Mouse (Mus musculus): Measurements from ENCODE around the gene Peli2.
"Not testable (repeated sequence)": the region's sequence is repeated elsewhere in the genome, so short reads cannot be mapped to it uniquely, and the experiment has no call there.

Peli2 gene

GRCm38 (mm10) chr14:48120752-48121528 lies at the start of gene Peli2:
Gene Peli2 (plus strand): TSS chr14:48120823.
- DNase-seq = peak; percentile 22 to 38

DNA sequence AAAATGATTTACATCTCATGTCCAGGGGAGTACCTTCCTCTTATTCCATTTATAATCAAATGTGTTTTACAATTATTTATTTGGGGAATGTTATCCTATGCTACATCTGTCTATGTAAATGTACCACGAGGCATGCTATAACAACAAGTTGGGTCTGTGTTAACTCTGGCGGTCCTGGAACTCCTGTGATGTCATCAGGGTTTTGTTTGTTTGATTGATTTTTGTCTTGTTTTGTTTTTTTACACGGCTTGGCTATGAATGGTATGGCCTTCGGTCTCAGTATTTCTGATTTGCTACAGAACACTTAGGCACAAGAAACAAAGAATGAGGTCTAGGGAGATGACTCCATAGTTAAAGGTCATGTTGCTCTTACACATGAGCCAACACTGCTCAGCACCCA lies 48.5 kb upstream of the Peli2 start:
- DNase-seq = no peak

DNA sequence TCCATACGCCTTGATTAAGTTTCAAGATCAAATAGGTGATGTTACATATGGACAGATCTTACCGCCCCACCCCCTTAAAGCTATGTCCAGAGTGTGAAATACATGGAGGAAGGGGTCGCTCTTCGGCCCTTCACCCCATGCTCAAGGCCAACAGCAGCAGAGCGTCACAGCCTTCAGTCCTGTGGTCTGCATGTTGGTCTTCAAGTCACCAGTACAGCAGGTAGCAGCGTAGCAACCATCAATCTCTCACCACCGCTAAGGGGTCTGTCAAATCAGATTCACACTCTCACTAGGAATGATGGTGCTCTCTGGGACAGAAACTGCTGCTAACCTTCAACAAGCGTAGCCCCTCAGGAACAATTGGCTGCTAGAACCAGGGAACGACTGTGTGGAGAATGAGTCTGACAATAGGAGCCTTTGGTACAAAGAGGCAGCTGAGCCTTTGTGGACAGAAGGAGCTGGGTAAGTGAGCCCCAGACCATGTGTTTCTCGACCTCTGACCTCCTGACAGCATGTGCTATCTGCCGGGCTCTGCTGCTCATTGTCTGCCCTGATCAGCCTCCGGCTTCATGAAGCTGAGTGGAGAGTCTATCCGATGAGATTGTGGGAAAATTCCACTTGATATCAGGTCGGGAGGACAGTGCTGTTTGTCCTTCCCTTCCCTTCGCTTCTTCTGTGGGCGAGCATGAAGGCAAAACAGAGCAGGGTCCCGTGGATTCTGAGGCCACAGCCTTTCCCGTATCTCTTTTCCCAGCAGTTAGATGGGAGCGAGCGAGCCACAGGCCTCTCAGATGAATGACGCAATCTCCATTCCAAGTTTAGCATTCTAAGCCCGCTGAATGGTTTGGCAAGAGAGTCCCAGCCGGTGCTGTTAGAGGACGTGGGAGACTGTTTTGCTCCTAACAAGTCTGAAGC lies 47.1 kb upstream of the Peli2 start:
- no peak for DNase-seq

DNA sequence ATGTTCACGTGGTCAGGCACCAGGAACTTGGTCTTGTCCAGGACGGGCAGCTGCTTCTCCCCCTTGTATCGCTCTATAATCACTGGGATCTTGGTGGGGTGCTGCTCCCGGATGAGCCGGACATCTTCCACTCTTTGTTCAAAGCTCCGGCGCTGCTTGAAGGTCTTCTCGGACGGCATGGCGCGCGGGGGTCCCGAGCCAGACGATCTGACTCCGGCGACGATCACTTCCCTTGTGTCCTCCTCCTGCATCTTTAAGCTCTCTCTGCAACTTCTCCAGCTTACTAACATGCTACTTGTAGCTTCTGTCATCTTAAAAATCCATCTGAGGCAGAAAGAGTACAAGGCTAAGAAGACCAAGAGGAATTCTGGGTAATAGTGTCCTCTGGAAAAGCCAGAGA lies 41.0 kb upstream of the Peli2 start:
- not testable (repeated sequence) for DNase-seq

GRCm38 (mm10) chr14:48083836-48084812 lies 36.5 kb upstream of the Peli2 start:
- no peak for DNase-seq

DNA sequence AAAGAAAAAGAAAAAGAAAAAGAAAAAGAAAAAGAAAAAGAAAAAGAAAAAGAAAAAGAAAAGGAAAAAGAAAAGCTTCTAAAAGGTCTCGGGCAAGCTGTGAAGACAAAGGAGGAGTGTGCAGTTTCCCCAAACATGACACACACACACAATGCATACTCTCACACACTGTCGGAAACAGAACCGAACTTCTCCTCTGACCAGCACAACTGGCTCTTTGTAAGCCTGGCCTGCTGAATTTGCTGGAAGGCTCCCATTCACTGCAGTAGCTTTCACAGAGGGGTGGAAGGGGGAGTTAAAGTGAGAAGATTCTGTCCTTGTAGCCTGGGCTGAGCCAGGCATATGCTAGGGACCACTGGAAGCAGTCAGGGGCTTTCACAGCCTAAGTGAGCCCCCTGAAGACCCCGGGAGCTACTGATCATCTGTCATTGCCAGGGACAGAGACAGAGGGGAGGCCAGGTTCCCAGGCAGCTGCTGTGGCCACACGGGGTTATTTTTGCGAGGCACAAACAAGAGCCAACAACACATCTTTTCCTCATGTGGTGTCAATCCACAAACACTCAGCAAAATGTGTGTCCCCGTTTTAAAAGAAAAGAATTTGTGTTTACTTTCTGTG lies 33.8 kb upstream of the Peli2 start:
- DNase-seq = no peak

DNA sequence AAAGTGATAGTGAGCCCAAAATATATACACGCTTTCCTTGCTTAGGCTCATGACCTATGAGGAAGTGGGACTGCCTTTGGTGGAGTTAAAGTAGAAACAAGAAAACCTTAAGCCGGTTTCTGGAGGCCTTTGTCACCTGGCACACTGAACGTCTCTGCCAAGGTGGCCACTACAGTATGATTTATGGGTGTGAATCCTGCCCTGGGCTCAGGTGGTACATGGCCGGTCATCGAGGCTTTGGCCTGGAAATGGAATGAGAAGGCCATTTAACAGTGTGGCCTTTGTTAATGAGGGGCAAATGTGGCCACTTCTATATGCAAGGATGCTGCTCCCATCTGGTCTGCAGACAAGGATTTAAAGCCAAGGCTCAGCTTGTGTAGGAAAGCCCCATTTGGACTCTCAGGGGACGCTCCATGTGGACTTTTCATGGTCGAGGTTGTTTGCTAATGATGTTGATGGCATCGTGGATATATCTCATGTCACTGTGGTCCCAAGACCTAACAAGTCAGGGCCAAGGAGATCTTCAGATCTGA lies 33.3 kb upstream of the Peli2 start:
- DNase-seq = no peak

- no peak for DNase-seq
Observed at GRCm38 (mm10) chr14:48090465-48090864, 30.2 kb upstream of the Peli2 start.

GRCm38 (mm10) chr14:48091160-48091559 lies 29.5 kb upstream of the Peli2 start:
- DNase-seq = no peak

- DNase-seq = no peak
Observed at GRCm38 (mm10) chr14:48098253-48098652, 22.4 kb upstream of the Peli2 start.

GRCm38 (mm10) chr14:48099354-48099753 lies 21.3 kb upstream of the Peli2 start:
- no peak for DNase-seq

DNA sequence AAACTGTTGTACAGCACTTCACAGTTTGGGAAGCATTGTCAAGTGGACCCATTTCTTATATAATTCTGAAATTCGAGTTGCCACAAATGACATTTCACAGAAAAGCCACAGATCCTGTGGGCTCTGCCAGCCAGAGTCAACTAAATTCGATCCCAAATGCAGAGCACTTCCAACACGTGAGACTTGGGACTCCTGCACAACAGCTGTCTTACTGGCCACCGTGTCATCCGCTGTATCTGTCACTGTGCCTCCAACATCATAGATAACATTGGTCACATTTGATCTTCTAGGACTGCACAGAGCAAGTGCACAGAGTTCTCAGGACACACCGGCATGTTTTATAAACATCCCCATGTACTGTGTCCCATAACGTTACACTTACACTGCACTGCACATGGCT lies 14.2 kb upstream of the Peli2 start:
- no peak for DNase-seq

GRCm38 (mm10) chr14:48117986-48118385 lies 2.6 kb upstream of the Peli2 start:
- DNase-seq = no peak

DNA sequence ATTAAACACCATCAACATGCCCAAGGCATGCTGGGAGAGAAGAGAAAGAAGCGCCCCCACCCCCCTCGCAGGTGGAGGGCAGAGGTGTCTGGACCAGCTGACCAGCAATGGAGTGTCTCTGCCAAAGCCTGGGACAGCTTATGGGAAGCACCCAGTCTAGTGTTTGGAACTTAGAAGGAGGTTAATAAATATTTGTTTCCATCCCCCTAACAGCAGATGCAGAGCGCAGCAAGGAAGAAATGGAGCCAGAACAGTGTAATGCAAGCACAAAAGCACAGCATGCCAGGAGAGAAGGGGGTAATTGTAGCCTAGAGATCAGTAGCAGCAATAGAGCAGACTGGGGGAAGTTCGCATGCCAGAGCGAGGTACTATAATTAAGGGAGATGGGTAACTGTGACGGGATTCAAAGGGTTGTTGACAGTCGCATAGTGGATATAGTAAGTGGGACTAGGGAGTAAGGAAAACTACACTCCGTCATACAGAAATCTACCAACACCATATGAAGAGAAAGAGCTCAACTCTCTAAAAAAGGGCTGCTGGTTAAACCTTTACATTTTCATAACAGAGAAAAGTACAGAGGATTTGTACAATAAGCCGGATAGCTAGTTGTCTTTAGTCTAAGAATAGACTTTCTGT lies 1.5 kb upstream of the Peli2 start:
- no peak for DNase-seq

GRCm38 (mm10) chr14:48119648-48120270 lies 864 bp upstream of the Peli2 start:
- no peak for DNase-seq

- DNase-seq = peak in 1 of 2 experiments; percentile 13
Observed at GRCm38 (mm10) chr14:48120443-48120751, 226 bp upstream of the Peli2 start.

GRCm38 (mm10) chr14:48121529-48122517 lies 1.2 kb downstream of the Peli2 start:
- no peak for DNase-seq

GRCm38 (mm10) chr14:48124011-48124410 lies 3.4 kb downstream of the Peli2 start:
- no peak for DNase-seq

DNA sequence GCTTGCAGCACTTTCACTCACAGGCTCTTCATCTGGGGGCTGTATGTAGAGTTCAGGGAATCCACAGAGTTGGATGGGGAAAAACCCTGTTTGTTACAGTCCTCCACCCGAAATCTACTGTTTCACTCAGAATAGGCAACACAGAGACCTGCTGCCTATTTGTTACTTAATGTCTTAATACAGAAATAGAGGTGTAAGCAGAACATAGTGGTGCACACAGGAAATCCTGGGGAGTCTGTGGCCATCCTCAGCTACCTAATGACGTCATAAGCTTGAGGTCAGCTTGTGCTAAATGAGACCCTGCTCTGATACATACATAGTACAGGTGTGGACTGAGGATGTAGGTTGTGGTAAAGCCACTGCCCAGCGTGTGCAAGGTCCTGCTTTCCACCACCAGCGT lies 4.2 kb downstream of the Peli2 start:
- DNase-seq = no peak

- no peak for DNase-seq
Observed at GRCm38 (mm10) chr14:48125971-48126370, 5.3 kb downstream of the Peli2 start.
